Mouse (Mus musculus) frontal cortex, postnatal 36 days (tissue): ENCODE data around the gene Neu1.
"Not testable (repeated sequence)": the region's sequence is repeated elsewhere in the genome, so short reads cannot be mapped to it uniquely, and the experiment has no call there.

Experiments
- DNase-seq, 2 experiments: peaks; one replicate each; pipeline ENCODE4 v3.0.0; 2022; ENCODE audit warnings: low spot score in 2 of 2

Neu1 gene

GRCm38 (mm10) chr17:34947606-34948005, 16.6 kb downstream of the Neu1 start:
- DNase-seq = no peak

DNA sequence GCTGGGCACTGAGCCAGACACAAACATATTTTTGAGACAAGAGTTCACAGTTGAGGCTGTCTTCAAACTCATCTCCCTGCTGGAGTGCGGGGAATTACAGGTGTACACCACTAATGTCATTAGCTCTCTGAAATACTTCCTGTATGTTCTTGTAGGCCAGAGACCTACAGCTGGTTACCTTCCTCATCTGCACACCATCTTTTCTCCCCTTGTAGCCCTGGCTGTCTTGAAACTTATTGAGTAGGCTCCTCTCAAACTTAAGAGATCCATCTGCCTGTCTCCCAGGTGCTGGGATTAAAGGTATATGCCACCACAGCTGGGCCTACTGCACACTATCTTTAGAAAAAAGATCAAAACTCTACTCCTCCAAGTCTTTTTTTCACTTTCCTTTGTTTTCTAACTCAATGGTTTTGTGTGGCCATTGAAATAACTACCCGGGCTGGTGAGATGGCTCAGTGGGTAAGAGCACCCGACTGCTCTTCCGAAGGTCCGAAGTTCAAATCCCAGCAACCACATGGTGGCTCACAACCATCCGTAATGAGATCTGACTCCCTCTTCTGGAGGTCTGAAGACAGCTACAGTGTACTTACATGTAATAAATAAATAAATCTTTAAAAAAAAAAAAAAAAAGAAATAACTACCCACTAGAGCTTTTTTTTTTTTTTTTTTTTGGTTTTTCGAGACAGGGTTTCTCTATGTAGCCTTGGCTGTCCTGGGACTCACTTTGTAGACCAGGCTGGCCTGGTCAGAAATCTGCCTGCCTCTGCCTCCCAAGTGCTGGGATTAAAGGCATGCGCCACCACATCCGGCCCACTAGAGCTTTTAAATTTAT, 17.9 kb downstream of the Neu1 start:
- DNase-seq = not testable (repeated sequence)

- no peak for DNase-seq
Observed at GRCm38 (mm10) chr17:34949553-34949969, 18.5 kb downstream of the Neu1 start.

- no peak for DNase-seq
Observed at GRCm38 (mm10) chr17:34950514-34951455, 19.7 kb downstream of the Neu1 start.

- DNase-seq = peak; percentile 53 to 56
Observed at GRCm38 (mm10) chr17:34951636-34952377, 20.8 kb downstream of the Neu1 start.

GRCm38 (mm10) chr17:34952378-34953040, 21.5 kb downstream of the Neu1 start:
- peak; percentile 75 for DNase-seq

- no peak for DNase-seq
Observed at GRCm38 (mm10) chr17:34953258-34953657, 22.2 kb downstream of the Neu1 start.

DNA sequence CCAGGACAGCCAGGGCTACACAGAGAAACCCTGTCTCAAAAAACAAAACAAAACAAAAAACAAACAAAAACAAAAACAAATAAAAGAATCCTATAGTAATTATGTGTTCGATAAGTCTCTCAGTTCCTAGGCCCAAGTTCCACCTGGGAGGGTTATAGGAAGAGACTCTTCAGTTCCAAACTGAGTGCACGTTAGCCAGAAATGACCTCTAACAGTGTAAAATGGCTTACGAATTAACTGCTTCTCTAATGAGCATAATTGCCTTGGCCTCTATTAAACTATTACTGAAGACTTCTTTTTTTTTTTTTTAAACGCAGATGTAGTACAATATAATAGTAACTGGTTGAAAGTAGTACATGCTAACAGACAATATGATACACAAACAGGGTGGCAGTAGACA, 22.9 kb downstream of the Neu1 start:
- no peak for DNase-seq

DNA sequence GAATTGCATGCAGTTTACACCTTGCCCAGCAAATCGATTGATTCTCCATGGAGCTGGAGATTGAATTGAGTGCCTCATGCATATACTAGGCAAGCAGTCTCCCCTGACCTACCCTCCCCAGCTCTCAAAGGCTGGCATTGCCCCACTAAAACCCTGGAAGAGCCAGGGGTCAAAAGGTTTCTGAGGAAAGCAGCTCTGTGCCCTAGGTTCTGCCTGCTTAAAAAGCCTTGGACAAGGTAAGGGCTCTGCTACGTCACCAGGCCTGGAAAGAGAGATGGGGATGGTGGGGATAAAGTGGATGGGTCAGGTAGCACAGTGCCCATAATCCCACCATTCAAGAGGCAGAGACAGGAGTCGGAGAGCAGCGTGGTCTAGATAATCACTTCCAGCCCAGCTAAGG, 23.8 kb downstream of the Neu1 start:
- no peak for DNase-seq

- no peak for DNase-seq
Observed at GRCm38 (mm10) chr17:34955884-34956283, 24.8 kb downstream of the Neu1 start.

DNA sequence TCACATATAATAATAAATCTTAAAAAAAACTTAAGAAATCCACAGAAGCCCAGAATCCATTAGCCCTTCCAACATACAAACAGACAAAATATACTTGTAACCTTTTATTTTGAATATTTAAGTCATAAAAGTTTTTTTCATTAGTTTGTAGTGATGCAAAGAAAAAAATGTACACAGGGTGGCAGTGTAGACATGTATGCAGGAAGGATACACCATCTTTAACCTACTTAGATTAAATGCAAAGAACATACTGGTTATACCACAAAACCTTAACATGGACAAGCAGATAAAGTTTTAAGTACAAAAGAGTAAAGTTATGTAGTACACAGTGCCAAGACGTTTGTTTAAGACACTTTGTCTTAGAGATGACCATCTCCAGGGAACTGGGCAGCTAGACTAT, 25.3 kb downstream of the Neu1 start:
- DNase-seq = no peak

DNA sequence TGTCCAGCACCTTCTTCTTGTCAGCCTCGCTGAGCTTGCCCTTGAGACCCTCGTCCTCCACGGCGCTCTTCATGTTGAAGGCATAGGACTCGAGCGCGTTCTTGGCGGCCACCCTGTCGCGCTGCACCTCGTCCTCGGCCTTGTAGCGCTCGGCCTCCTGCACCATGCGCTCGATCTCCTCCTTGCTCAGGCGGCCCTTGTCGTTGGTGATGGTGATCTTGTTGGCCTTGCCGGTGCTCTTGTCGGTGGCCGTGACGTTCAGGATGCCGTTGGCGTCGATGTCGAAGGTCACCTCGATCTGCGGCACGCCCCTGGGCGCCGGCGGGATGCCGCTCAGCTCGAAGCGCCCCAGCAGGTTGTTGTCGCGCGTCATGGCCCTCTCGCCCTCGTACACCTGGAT, 26.2 kb downstream of the Neu1 start:
- not testable (repeated sequence) for DNase-seq

DNA sequence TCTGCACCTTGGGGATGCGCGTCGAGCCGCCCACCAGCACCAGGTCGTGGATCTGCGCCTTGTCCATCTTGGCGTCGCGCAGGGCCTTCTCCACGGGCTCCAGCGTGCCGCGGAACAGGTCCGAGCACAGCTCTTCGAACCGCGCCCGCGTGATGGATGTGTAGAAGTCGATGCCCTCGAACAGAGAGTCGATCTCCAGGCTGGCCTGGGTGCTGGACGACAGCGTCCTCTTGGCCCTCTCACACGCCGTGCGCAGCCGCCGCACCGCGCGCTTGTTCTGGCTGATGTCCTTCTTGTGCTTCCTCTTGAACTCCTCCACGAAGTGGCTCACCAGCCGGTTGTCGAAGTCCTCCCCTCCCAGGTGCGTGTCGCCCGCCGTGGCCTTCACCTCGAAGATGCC, 26.9 kb downstream of the Neu1 start:
- not testable (repeated sequence) for DNase-seq

DNA sequence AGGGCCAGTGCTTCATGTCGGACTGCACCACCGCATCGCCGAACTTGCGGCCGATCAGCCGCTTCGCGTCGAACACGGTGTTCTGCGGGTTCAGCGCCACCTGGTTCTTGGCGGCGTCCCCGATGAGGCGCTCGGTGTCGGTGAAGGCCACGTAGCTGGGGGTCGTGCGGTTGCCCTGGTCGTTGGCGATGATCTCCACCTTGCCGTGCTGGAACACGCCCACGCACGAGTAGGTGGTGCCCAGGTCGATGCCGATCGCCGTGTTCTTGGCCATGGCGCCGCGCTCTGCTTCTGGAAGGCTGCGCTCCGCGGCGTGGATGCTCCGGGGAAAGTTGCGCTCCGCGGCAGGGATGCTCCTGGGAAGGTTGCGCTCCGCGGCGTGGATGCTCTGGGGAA, 27.7 kb downstream of the Neu1 start:
- not testable (repeated sequence) for DNase-seq

DNA sequence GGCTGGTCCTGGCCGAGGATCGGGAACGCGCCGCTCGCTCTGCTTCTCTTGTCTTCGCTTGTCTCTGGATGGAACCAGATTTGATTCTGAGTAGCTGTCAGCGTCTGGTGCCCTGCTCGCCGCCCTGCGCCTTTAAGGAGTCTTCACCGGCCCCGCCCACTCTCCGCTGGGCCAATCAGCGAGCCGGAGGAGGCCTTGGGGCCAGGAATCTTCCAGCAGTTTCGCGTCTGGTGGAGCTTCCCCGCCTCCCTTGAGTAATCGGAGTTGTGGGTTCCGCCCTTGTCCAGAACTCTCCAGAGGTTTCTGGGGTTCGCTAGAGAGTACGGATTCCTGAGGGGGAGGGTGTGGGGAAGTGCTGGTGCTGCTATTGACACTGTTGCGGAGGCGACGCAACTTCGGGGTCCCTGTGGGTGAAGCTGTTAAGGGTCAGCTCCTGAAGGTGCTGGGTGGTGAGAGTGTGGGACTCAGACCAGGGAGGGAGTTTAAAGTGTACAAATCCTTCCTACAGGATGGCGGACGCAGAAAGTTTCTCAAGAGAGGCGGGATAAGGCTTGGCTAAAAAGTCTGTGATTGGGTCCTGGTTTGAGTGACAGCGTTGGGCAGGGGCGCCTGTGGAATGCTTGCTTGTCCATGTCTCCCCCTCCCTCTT, 28.2 kb downstream of the Neu1 start, which contains the start of gene Hspa1b:
TSS of gene Hspa1b (minus strand) at position 109 of the 649 bp plus-strand sequence.
- DNase-seq = peak; percentile 87 to 89

DNA sequence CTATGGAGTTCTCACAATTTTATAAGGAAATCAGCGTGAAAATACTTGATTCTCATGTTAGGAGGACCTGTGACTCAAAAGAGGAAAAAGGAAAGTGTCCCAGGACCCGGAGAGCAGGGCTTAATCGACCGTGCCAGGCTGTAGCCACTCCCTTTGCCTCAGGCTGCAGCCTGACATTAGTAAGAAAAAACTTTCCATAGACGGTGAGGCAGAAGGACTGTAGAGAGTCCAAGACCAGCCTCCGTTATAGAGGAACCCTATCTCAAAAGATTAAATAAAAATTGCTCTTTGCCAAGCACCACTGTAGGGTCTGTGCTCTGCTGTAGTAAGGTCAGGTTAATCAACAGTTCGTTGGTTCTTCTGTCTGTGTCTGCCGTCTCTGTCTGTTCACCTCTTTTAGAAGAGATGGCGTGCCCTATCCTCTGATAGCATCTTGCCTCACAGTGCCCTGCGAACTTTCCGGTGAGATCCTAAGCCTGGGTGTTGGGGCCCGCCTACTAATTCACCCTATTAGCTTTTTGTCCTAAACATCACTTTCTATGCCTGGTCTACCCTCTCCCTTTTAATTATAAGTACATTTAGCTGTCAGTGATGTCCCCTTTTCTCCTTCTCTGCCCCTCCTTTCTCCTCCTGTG, 28.9 kb downstream of the Neu1 start:
- DNase-seq = no peak

- DNase-seq = no peak
Observed at GRCm38 (mm10) chr17:34960702-34961493, 29.8 kb downstream of the Neu1 start.

DNA sequence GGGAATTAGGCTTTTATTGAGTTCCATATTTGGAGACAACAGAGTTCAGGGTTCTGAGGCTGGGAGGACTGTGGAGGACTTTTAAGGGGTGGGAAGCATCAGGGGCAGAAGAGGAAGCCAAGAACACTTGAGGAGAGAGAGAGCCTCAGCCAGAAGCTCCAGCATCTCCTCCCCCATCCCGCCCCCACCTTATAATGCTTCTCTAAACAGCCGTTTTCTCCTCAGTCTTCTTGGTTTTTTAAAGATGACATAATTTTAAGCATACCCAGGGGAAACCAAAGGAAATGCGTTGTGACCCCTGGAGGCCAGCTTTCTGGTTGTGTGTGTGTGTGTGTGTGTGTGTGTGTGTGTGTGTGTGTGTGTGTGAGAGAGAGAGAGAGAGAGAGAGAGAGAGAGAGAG, 31.1 kb downstream of the Neu1 start:
- DNase-seq = no peak

DNA sequence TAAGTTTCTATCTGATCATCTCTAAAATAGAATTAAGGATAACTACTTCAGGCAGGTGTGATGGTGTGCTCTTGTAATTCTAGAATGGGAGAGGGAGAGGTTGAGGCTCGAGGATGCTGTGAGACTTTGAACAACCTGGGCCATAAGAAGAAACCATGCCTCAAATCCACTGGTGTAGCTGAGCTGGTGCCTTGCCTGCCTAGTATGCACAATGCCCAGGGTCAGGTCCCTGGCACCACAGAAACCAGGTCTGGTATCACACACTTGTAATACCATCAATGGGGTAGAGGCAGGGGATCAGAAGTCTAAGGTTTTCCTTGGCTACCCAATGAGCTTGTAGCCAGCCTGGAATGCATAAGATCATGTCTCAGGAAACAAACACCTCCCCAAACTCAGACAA, 31.8 kb downstream of the Neu1 start:
- DNase-seq = no peak
